Mouse (Mus musculus) liver, adult 10 weeks (tissue): ENCODE data around the gene Grsf1. TPM values are rescaled to one million over a fixed set of nuclear protein-coding genes. Genes with fewer than 3 reads are reported as not detected.

Source experiments
- polyA plus RNA-seq: library from polyadenylated mRNA; stranded (reverse); fragments of 350-450 nt; fragmentation: Illumina TruSeq; extraction: RNeasy Lipid Tissue Mini Kit (QIAGEN cat#74804); gene quantifications from one replicate; pipeline ENCODE4 v1.2.3, GENCODE M21; 2014; ENCODE audit warnings: low read depth, low replicate concordance

Gene Grsf1
- 171 TPM for polyA plus RNA-seq

DNA sequence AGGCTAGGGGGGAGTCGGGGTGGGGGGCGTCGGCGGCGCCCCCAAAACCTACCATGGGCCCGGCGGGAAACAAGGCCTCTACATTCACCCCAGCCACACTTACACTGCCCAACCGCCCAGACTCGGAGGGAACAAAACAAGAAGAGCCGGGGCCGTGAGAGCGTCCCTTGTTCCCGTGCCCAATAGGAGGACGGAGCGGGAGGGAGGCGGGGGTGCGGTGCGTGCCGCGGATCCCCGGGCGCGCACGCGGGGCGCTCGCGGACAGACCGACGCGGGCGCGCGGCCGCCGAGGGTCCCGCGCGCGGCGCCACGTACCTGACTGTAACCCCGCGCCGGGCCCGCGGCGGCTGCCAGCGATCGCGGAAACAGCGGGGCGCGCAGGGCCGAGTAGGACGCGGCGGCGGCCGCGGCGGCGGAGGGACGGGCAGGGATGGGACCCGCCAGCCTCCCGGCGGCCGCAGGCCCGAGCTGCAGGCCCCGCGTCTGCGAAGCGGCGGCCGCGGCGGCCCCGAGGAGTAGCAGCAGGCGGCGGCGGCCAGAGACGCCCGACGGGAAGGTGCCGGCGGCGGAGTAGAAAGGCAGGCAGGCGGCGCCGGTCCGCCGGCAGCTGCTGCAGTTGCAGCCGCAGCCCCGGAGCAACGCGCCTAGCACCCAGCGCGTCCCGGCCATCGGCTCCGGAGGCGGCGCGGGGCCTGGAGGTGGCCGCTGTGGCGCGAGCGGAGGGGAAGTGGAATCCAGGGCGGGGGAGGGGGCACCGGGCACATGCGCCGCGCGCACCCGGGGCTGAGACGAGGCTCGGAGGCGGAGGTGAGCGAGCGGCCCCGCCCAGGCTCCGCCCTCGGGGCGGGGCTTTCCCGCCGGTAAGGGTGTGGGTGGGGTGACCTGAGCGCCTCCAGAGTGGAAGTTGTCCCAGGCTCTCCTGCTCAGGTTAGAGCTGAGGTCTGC is at the start of gene Grsf1:
Grsf1 (minus strand) TSS at position 729 of the 945 bp plus-strand sequence.

DNA sequence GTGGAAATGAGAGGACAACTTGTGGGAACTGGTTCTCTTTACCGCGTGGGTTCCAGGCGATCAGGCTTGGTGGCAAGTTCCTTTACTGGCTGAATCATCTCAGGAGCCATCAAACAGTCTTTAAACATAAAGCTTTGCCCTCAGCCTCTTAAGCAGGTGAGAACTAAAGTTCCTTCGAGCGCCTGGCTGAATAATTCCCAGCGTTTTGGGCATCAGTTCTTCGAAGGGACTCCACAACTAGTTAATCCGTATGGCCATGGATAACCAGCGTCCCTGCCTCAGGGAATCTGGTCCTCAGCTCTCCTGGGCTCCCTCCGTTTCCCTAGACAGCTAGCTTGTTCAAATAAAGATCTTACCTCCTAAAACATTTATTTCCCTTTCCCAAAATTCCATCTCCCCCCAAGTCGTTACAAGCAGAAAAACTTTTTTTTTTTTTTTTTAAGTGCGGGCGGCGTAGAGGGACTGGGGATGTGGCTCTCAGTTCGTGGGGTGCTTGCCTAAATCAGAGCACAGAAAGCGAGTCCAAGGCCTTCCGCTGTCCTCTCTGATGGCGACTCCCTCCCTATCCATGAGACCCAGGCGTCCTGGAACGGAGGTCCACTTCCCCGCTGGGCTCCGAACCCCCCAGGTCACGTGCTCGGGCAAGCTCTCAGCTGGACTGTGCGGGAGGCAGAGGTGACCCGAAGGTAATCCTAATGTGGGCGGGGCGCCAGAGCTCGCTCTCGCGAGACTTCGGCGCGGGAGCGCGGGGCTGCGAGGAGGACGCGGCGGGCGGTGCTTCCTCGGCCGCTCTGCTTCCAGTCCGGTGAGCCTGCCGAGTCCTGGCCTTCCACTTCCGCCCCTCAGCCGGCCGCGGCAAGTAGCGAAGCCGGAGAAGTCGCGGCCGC is 44.4 kb upstream of the Grsf1 start, which contains the start of gene Mob1b:
Mob1b (plus strand) TSS at position 740 of the 887 bp plus-strand sequence.

Other genes with a start within 250 kb of the Grsf1 start
- gene Ambn, start 220.2 kb downstream of the Grsf1 start, polyA plus RNA-seq: not detected
- gene Enam, start 188.2 kb downstream of the Grsf1 start, polyA plus RNA-seq: not detected
- 3.9 TPM for gene Jchain, start 148.3 kb downstream of the Grsf1 start, polyA plus RNA-seq
- 52.2 TPM for gene Utp3, start 121.7 kb downstream of the Grsf1 start, polyA plus RNA-seq
- 46.2 TPM for gene Rufy3, start 111.1 kb downstream of the Grsf1 start, polyA plus RNA-seq
- gene Mob1b, start 44.7 kb upstream of the Grsf1 start, polyA plus RNA-seq: 46.1 TPM
- 6.6 TPM for gene Dck, start 88.8 kb upstream of the Grsf1 start, polyA plus RNA-seq
- 57.0 TPM for gene Slc4a4, start 210.6 kb upstream of the Grsf1 start, polyA plus RNA-seq